Mouse (Mus musculus) 416B (cell line): ENCODE data around the gene Pgghg.
"Not testable (repeated sequence)": the region's sequence is repeated elsewhere in the genome, so short reads cannot be mapped to it uniquely, and the experiment has no call there.

Source experiments
- DNase-seq: peaks from one replicate; pipeline ENCODE4 v3.0.0; 2011; ENCODE audit warnings: low read depth

Gene Pgghg

GRCm38 (mm10) chr7:140955758-140956555, 14.8 kb downstream of the Pgghg start, which contains the start of the genes Gm45717 and Ifitm2:
Gm45717 (minus strand) TSS chr7:140955937.
Ifitm2 (minus strand) TSS chr7:140955987.
- DNase-seq: peak; percentile 97

GRCm38 (mm10) chr7:140956556-140956869, 15.3 kb downstream of the Pgghg start:
- no peak for DNase-seq

GRCm38 (mm10) chr7:140959181-140959901, 18.1 kb downstream of the Pgghg start:
- peak; percentile 82 for DNase-seq

GRCm38 (mm10) chr7:140960026-140960425, 18.8 kb downstream of the Pgghg start:
- DNase-seq: no peak

- DNase-seq: no peak
Measured at GRCm38 (mm10) chr7:140961416-140961815, 20.2 kb downstream of the Pgghg start.

- DNase-seq: no peak
Measured at GRCm38 (mm10) chr7:140962733-140963132, 21.5 kb downstream of the Pgghg start.

GRCm38 (mm10) chr7:140966921-140967320, 25.7 kb downstream of the Pgghg start, which contains the start of gene Ifitm1:
Ifitm1 (plus strand) TSS chr7:140967221.
- DNase-seq: no peak

GRCm38 (mm10) chr7:140967862-140968591, 26.8 kb downstream of the Pgghg start:
- peak; percentile 79 for DNase-seq

- DNase-seq: not testable (repeated sequence)
Measured at GRCm38 (mm10) chr7:140968710-140969109, 27.5 kb downstream of the Pgghg start.

- DNase-seq: no peak
Measured at GRCm38 (mm10) chr7:140970931-140971330, 29.7 kb downstream of the Pgghg start.

GRCm38 (mm10) chr7:140971479-140972171, 30.4 kb downstream of the Pgghg start:
- no peak for DNase-seq

- DNase-seq: no peak
Measured at GRCm38 (mm10) chr7:140973396-140974165, 32.4 kb downstream of the Pgghg start.

GRCm38 (mm10) chr7:140974940-140975339, 33.7 kb downstream of the Pgghg start:
- DNase-seq: no peak

- DNase-seq: no peak
Measured at GRCm38 (mm10) chr7:140975465-140975864, 34.3 kb downstream of the Pgghg start.

GRCm38 (mm10) chr7:140976720-140977119, 35.5 kb downstream of the Pgghg start:
- DNase-seq: not testable (repeated sequence)

GRCm38 (mm10) chr7:140981704-140982103, 40.5 kb downstream of the Pgghg start:
- peak; percentile 98 for DNase-seq

- DNase-seq: no peak
Measured at GRCm38 (mm10) chr7:140982971-140983370, 41.8 kb downstream of the Pgghg start.

- DNase-seq: no peak
Measured at GRCm38 (mm10) chr7:140987182-140988138, 46.3 kb downstream of the Pgghg start.

- peak; percentile 58 for DNase-seq
Measured at GRCm38 (mm10) chr7:140989022-140989421, 47.8 kb downstream of the Pgghg start.

GRCm38 (mm10) chr7:140990185-140990584, 49.0 kb downstream of the Pgghg start:
- DNase-seq: peak; percentile 75
